Mouse (Mus musculus) kidney, embryonic 16.5 days (tissue): ENCODE measurements around the gene Epas1. TPM values are rescaled to one million over a fixed set of nuclear protein-coding genes. Genes with fewer than 3 reads are reported as not detected.

Experiments used
- ATAC-seq: fragments of 200-750 bp; cut with Nextera tagmentation; 2 replicates; pipeline ENCODE4 v1.8.0; 2017; ENCODE audit warnings: moderate TSS enrichment; ENCODE audit not compliant: low FRiP score, low TSS enrichment
- H3K27ac ChIP-seq: fragments of 300-500 bp; sonication (generic); 2 replicates; pipeline ENCODE4 v1.5.1; 2014; ENCODE audit warnings: low read length
- H3K27me3 ChIP-seq: fragments of 300-500 bp; sonication (generic); 2 replicates; pipeline ENCODE4 v1.6.1; 2014; ENCODE audit warnings: low read length, control low read depth, mixed read lengths; ENCODE audit not compliant: insufficient read depth
- H3K36me3 ChIP-seq: fragments of 300-500 bp; sonication (generic); 2 replicates; pipeline ENCODE4 v1.6.1; 2014; ENCODE audit warnings: low read length, control low read depth, mixed read lengths; ENCODE audit not compliant: insufficient read depth
- H3K4me1 ChIP-seq: fragments of 300-500 bp; sonication (generic); 2 replicates; pipeline ENCODE4 v1.6.1; 2014; ENCODE audit warnings: low read length, control low read depth, mixed read lengths; ENCODE audit not compliant: insufficient read depth
- H3K4me2 ChIP-seq: fragments of 300-500 bp; sonication (generic); replicated peaks from 2 replicates; pipeline ENCODE4 v1.6.1; 2014; ENCODE audit warnings: low read depth, low read length
- H3K4me3 ChIP-seq: fragments of 300-500 bp; sonication (generic); 2 replicates; pipeline ENCODE4 v1.5.1; 2014; ENCODE audit warnings: mild to moderate bottlenecking, low read length
- H3K9ac ChIP-seq: fragments of 300-500 bp; sonication (generic); replicated peaks from 2 replicates; pipeline ENCODE4 v1.6.1; 2014; ENCODE audit warnings: low read length
- H3K9me3 ChIP-seq: fragments of 300-500 bp; sonication (generic); 2 replicates; pipeline ENCODE4 v1.6.1; 2016; ENCODE audit warnings: low read length, control low read depth
- WGBS: fragments of 180-500 bp; shearing (Covaris S2); extraction: QIAGEN DNeasy Blood & Tissue Kit; methylation state at CpG from one replicate; pipeline ENCODE4 v1.1.7; 2014; 5-methylcytosine and 5-hydroxymethylcytosine counted together
- polyA plus RNA-seq: library from polyadenylated mRNA; unstranded; fragments of >200 nt; fragmentation: Nextera tagmentation; extraction: Ambion mirVana; gene quantifications from 2 replicates; pipeline ENCODE4 v1.2.1, GENCODE M21; 2015

Epas1 gene
- polyA plus RNA-seq: 10.0 and 12.3 TPM in 2 replicates

GRCm38 (mm10) chr17:86753130-86753821, at the start of gene Epas1:
TSS of gene Epas1 (plus strand) at chr17:86753700.
- Histone ChIP-seq H3K4me3 (peak within 1 kb of the TSS; percentile 75), H3K9me3 (no peaks in the 10 kb centered on the region), H3K9ac (peak within 1 kb of the TSS; percentile 68), H3K4me1 (peaks cover 14% of the 10 kb centered on the region), H3K4me2 (peak within 1 kb of the TSS; percentile 98), H3K27me3 (peaks cover 33% of the 10 kb centered on the region), H3K27ac (peak within 1 kb of the TSS; percentile 84), H3K36me3 (no peaks in the 10 kb centered on the region)
- WGBS: 0% methylated on average over 58 of the region's 60 CpGs
- ATAC-seq: peak; percentile 97

GRCm38 (mm10) chr17:86705236-86705635, 48.3 kb upstream of the Epas1 start:
- 66% methylated on average over 3 of the region's 3 CpGs for WGBS
- no peak for ATAC-seq
- no peak overlapping the region for H3K4me2 ChIP-seq
- H3K9me3 ChIP-seq: no peaks in the 10 kb centered on the region
- H3K4me1 ChIP-seq: no peaks in the 10 kb centered on the region
- H3K9ac ChIP-seq: no peak overlapping the region
- no peaks in the 10 kb centered on the region for H3K27me3 ChIP-seq
- no peak overlapping the region for H3K27ac ChIP-seq
- no peak overlapping the region for H3K4me3 ChIP-seq
- no peaks in the 10 kb centered on the region for H3K36me3 ChIP-seq

GRCm38 (mm10) chr17:86706467-86706866, 47.0 kb upstream of the Epas1 start:
- WGBS: 70% methylated on average over 1 of the region's 1 CpGs
- Histone ChIP-seq H3K9me3 (no peaks in the 10 kb centered on the region), H3K4me1 (no peaks in the 10 kb centered on the region), H3K27me3 (no peaks in the 10 kb centered on the region), H3K4me2 (no peak overlapping the region), H3K27ac (no peak overlapping the region), H3K4me3 (no peak overlapping the region), H3K36me3 (no peaks in the 10 kb centered on the region), H3K9ac (no peak overlapping the region)
- no peak for ATAC-seq

- H3K4me2 ChIP-seq: no peak overlapping the region
- no peak for ATAC-seq
- WGBS: 85% methylated on average over 8 of the region's 8 CpGs
Observed at GRCm38 (mm10) chr17:86709803-86710202, 43.7 kb upstream of the Epas1 start.

GRCm38 (mm10) chr17:86710379-86710778, 43.1 kb upstream of the Epas1 start:
- no peaks in the 10 kb centered on the region for H3K27me3 ChIP-seq
- no peak overlapping the region for H3K4me3 ChIP-seq
- WGBS: 75% methylated on average over 8 of the region's 8 CpGs
- H3K4me1 ChIP-seq: 0 out of 2 replicates have a peak, but pooled peaks cover 3% of the 10 kb centered on the region
- no peak overlapping the region for H3K27ac ChIP-seq
- no peak for ATAC-seq
- no peak overlapping the region for H3K9ac ChIP-seq
- H3K36me3 ChIP-seq: no peaks in the 10 kb centered on the region
- H3K9me3 ChIP-seq: no peaks in the 10 kb centered on the region
- H3K4me2 ChIP-seq: no peak overlapping the region

More at GRCm38 (mm10) chr17:86709803-86710202, 43.7 kb upstream of the Epas1 start:
- Histone ChIP-seq H3K9ac (no peak overlapping the region), H3K27me3 (no peaks in the 10 kb centered on the region), H3K9me3 (no peaks in the 10 kb centered on the region), H3K4me3 (no peak overlapping the region), H3K4me1 (0 out of 2 replicates have a peak, but pooled peaks cover 3% of the 10 kb centered on the region), H3K27ac (no peak overlapping the region), H3K36me3 (no peaks in the 10 kb centered on the region)

GRCm38 (mm10) chr17:86711949-86712348, 41.6 kb upstream of the Epas1 start:
- H3K9ac ChIP-seq: no peak overlapping the region
- H3K27me3 ChIP-seq: no peaks in the 10 kb centered on the region
- H3K9me3 ChIP-seq: no peaks in the 10 kb centered on the region
- H3K4me3 ChIP-seq: no peak overlapping the region
- 45% methylated on average over 5 of the region's 5 CpGs for WGBS
- no peak overlapping the region for H3K27ac ChIP-seq
- no peak for ATAC-seq
- 0 out of 2 replicates have a peak, but pooled peaks cover 3% of the 10 kb centered on the region for H3K4me1 ChIP-seq
- no peaks in the 10 kb centered on the region for H3K36me3 ChIP-seq
- H3K4me2 ChIP-seq: no peak overlapping the region

- 89% methylated on average over 8 of the region's 8 CpGs for WGBS
- no peaks in the 10 kb centered on the region for H3K27me3 ChIP-seq
Observed at GRCm38 (mm10) chr17:86712601-86713000, 40.9 kb upstream of the Epas1 start.

GRCm38 (mm10) chr17:86713591-86713990, 39.9 kb upstream of the Epas1 start:
- Histone ChIP-seq H3K9me3 (no peaks in the 10 kb centered on the region), H3K4me2 (no peak overlapping the region), H3K36me3 (no peaks in the 10 kb centered on the region), H3K4me3 (no peak overlapping the region), H3K9ac (no peak overlapping the region), H3K27me3 (no peaks in the 10 kb centered on the region), H3K27ac (no peak overlapping the region), H3K4me1 (0 out of 2 replicates have a peak, but pooled peaks cover 3% of the 10 kb centered on the region)
- WGBS: 5% methylated on average over 8 of the region's 8 CpGs
- ATAC-seq: peak; percentile 69

More at GRCm38 (mm10) chr17:86712601-86713000, 40.9 kb upstream of the Epas1 start:
- Histone ChIP-seq H3K4me1 (0 out of 2 replicates have a peak, but pooled peaks cover 3% of the 10 kb centered on the region), H3K4me3 (no peak overlapping the region), H3K9me3 (no peaks in the 10 kb centered on the region), H3K27ac (no peak overlapping the region), H3K36me3 (no peaks in the 10 kb centered on the region), H3K4me2 (no peak overlapping the region), H3K9ac (no peak overlapping the region)
- no peak for ATAC-seq

GRCm38 (mm10) chr17:86724786-86725415, 28.6 kb upstream of the Epas1 start:
- H3K9ac ChIP-seq: no peak overlapping the region
- H3K27me3 ChIP-seq: no peaks in the 10 kb centered on the region
- H3K9me3 ChIP-seq: no peaks in the 10 kb centered on the region
- no peaks in the 10 kb centered on the region for H3K4me1 ChIP-seq
- H3K36me3 ChIP-seq: no peaks in the 10 kb centered on the region
- no peak overlapping the region for H3K4me3 ChIP-seq
- 58% methylated on average over 8 of the region's 8 CpGs for whole genome bisulfite sequencing
- ATAC-seq: no peak
- H3K27ac ChIP-seq: no peak overlapping the region
- H3K4me2 ChIP-seq: no peak overlapping the region

GRCm38 (mm10) chr17:86726480-86726879, 27.0 kb upstream of the Epas1 start:
- Histone ChIP-seq H3K36me3 (no peaks in the 10 kb centered on the region), H3K27ac (no peak overlapping the region), H3K4me3 (no peak overlapping the region), H3K9ac (no peak overlapping the region), H3K27me3 (no peaks in the 10 kb centered on the region), H3K4me2 (no peak overlapping the region), H3K4me1 (no peaks in the 10 kb centered on the region), H3K9me3 (no peaks in the 10 kb centered on the region)
- 84% methylated on average over 7 of the region's 7 CpGs for WGBS
- no peak for ATAC-seq
